Mouse (Mus musculus) small intestine, adult 2 months (tissue): ENCODE results near the gene Rph3al. TPM values are rescaled to one million over a fixed set of nuclear protein-coding genes. Genes with fewer than 3 reads are reported as not detected.

ENCODE experiments used
- H3K27ac ChIP-seq: fragments of 200-500 bp; 2 replicates; pipeline ENCODE4 v1.5.1; 2012; ENCODE audit warnings: low read depth, low read length, control low read depth, inconsistent platforms; ENCODE audit not compliant: insufficient read depth
- H3K27me3 ChIP-seq: fragments of 200-500 bp; 2 replicates; pipeline ENCODE4 v1.6.1; 2012; ENCODE audit warnings: mild to moderate bottlenecking, moderate library complexity, low read length, inconsistent platforms; ENCODE audit not compliant: control insufficient read depth, insufficient read depth
- H3K36me3 ChIP-seq: fragments of 200-500 bp; 2 replicates; pipeline ENCODE4 v1.6.1; 2012; ENCODE audit warnings: mild to moderate bottlenecking, low read length, control low read depth, inconsistent platforms; ENCODE audit not compliant: control insufficient read depth, insufficient read depth
- H3K4me1 ChIP-seq: fragments of 200-500 bp; 2 replicates; pipeline ENCODE4 v1.6.1; 2012; ENCODE audit warnings: low read length, inconsistent platforms, mixed read lengths; ENCODE audit not compliant: control insufficient read depth, insufficient read depth, insufficient read length
- H3K4me3 ChIP-seq: fragments of 200-500 bp; 2 replicates; pipeline ENCODE4 v1.5.1; 2012; ENCODE audit warnings: low read depth, mild to moderate bottlenecking, control low read depth, inconsistent platforms, low read length, moderate library complexity
- CTCF ChIP-seq: fragments of 200-500 bp; IDR thresholded peaks from 2 replicates; pipeline ENCODE4 v1.5.1; 2012; ENCODE audit warnings: low read depth, mild to moderate bottlenecking, control low read depth, inconsistent platforms, low read length, moderate library complexity, mixed read lengths; ENCODE audit not compliant: insufficient replicate concordance, insufficient read length; ENCODE audit errors: extremely low read depth
- POLR2A ChIP-seq: fragments of 200-500 bp; IDR thresholded peaks from 2 replicates; pipeline ENCODE4 v1.6.1; 2012; ENCODE audit warnings: low read depth, mild to moderate bottlenecking, control low read depth, inconsistent platforms, low read length, moderate library complexity
- WGBS: fragments of 180-500 bp; shearing (Covaris S2); methylation state at CpG from one replicate; pipeline ENCODE4 v1.1.7; 2018; 5-methylcytosine and 5-hydroxymethylcytosine counted together
- polyA plus RNA-seq: library from polyadenylated mRNA; depleted of rRNA; stranded (reverse); fragments of >200 nt; gene quantifications from 2 replicates; pipeline ENCODE4 v1.2.3, GENCODE M21; 2012

The Rph3al gene
- polyA plus RNA-seq, 1 experiment, result 12.6 TPM

DNA sequence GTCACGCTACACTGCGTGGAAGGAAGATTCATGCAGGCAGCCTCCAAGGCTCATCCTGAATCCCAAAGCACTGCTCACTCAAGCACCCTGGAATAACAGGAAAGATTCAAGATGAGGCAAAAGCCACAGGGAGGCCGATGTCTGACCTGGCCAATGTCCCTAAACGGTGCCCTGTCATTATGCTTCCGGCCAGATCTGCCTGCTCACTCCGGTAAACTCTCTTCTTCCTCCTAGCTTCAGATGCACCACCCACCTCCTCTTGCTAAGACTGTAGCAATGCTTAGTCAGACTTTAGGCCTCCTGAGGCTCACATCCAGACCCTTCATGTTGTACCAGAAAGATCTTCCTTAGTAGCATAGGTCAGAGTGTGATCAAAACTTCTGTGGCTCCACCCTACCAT is 19.1 kb downstream of the Rph3al start:
- TF ChIP-seq CTCF (no peak), POLR2A (no peak)
- 49% methylated on average over 6 of the region's 6 CpGs for WGBS
- no peaks in the 10 kb centered on the region for H3K27me3 ChIP-seq

DNA sequence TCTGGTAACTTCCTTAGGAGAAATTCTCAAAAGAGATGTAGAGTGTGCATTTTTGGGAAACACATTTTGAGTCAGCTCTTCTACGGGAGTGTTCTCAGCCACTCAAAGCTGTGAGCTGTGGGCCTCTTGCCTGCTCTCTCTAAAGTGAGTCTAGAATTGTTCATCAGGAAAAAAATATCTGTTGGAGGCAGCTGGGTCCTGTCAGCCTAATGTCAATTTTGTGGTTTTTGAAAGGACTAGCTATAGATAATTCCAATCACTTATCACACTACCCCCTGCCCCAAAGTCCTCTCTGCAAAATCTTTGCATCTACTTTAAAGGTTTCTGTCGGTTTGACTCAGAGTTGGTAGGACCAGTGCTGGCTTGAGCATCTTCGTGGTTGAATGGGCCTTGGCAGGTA is 20.9 kb downstream of the Rph3al start:
- Histone ChIP-seq H3K36me3 (0 out of 2 replicates have a peak, but pooled peaks cover 2% of the 10 kb centered on the region), H3K4me3 (no peak overlapping the region), H3K27me3 (no peaks in the 10 kb centered on the region), H3K27ac (no peak overlapping the region), H3K4me1 (peaks cover 6% of the 10 kb centered on the region)
- TF ChIP-seq POLR2A, result no peak
- no peak for TF ChIP-seq CTCF
- 87% methylated on average over 3 of the region's 3 CpGs for WGBS

More for the DNA sequence above, 19.1 kb downstream of the Rph3al start:
- peaks cover 10% of the 10 kb centered on the region; the same call in 1 of the 2 replicates for H3K4me1 ChIP-seq
- no peak overlapping the region for H3K4me3 ChIP-seq
- 0 out of 2 replicates have a peak, but pooled peaks cover 2% of the 10 kb centered on the region for H3K36me3 ChIP-seq
- H3K27ac ChIP-seq, result no peak overlapping the region

DNA sequence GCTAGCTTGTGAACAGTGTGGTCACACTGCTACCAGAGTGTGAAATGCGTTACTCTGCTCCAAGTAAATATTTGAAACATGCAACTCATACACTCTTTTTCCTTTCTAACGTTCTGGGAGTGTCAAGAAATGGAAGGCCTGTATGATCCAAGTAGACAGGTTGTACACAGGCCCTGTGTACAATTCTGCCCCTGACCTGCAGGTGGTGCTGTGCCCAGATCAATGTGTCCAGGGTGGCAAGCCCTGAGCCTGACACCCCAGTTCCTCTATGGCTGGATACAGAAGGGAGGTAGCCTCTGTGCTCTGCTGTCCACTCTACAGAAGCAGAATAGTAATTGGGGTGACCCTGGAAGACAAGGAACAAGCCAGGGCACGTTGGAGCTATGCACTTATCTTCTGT is 24.3 kb downstream of the Rph3al start:
- TF ChIP-seq CTCF (peak; percentile 73; the same call in 1 of the 2 replicates), POLR2A (no peak)
- H3K27me3 ChIP-seq, result no peaks in the 10 kb centered on the region
- no peak overlapping the region for H3K27ac ChIP-seq
- 27% methylated on average over 3 of the region's 3 CpGs for WGBS
- peaks cover 2% of the 10 kb centered on the region; the same call in 1 of the 2 replicates for H3K36me3 ChIP-seq
- peaks cover 5% of the 10 kb centered on the region for H3K4me1 ChIP-seq
- H3K4me3 ChIP-seq, result no peak overlapping the region

DNA sequence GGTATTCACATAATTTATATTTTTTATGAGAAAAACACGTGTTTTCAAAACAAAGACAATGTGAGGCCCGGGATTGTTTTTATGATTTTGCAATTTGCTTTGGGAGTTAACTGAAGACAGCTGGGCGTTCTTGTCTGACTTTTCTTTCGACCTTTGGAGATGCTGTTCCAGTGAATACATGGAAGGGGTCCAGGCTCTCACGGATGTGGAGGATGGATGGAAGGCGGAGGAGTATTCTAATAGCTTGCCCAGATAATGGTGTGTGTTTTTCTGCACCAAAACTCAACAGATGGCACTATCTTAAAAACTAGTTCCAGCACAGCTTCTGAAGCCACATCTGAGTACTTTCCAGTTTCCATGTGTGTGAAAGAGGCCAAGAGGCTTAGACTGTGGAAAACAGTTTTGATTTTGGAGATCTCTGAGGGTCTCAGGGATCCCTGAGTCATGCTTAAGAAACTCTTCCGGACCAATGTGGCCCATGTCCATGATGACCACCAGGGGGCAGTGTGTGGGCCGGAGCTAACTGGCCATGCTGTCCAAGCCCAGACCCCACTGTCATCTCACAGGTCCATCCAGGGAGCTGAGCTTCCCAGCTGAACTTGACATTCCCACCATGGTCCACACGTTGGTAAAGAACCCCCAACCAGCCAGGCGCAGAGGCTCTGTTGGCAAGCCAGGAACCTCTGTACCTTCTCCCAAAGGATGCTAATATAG is 25.1 kb downstream of the Rph3al start:
- TF ChIP-seq POLR2A, result peak; percentile 22; the same call in 1 of the 2 replicates
- peak; percentile 79; the same call in 1 of the 2 replicates for TF ChIP-seq CTCF
- WGBS, result 50% methylated on average over 10 of the region's 10 CpGs
- Histone ChIP-seq H3K4me3 (no peak overlapping the region), H3K36me3 (peaks cover 4% of the 10 kb centered on the region), H3K27me3 (no peaks in the 10 kb centered on the region), H3K27ac (no peak overlapping the region), H3K4me1 (peaks cover 3% of the 10 kb centered on the region)

DNA sequence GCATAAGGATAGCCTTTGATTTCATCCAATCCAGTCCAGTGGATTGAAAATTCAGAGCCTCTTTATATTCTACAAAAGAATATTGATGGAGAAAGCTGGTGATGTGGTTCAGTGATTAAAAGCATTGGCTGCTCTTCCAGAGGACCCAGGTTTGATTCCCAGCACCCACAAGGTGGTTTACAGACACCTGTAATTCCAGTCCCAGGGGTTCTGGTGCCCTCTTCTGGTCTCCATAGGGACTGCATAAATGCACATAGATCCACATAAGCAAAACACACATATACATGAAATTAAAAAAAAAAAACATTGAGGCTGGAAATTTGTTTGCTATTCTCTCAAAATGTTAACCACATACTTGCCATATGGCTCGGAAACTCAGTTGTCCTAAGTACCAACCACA is 26.3 kb downstream of the Rph3al start:
- Histone ChIP-seq H3K27me3 (no peaks in the 10 kb centered on the region), H3K4me1 (peaks cover 3% of the 10 kb centered on the region), H3K27ac (no peak overlapping the region), H3K4me3 (no peak overlapping the region), H3K36me3 (peaks cover 3% of the 10 kb centered on the region)
- TF ChIP-seq CTCF (peak; percentile 15; the same call in 1 of the 2 replicates), POLR2A (no peak)
- 90% methylated on average over 1 of the region's 1 CpGs for WGBS

DNA sequence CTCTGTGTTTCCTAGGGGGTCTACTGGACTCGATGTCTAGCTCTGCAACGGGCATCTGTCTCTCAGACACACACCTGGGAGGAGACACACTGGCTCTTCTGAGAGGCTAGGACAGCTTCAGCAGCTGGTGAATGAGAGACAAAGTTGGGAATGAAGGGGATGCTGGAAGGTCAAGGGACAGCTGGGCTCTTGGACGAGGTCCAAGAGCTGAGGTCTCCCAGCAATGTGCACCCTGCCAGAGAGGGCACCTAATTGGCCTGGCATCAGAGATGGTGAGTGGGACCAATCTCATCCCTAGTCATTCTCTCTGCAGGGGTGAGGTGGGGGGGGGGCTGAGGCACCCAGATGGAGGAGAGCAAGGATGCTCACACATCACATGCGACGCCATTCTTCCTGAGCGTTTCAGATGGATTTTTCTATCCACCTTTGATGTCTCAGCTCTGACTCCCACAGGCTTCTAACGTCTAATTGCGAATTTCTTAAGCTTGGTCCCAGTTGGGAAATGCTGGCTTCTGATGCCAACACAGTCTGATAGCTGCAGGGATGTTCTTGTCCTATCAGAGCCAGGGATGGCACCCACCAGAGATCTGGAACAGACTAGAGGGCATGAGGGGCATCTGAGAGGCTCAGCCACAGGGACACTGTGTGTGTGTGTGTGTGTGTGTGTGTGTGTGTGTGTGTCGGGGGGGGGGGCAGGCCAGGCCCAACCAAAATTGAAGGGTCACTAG is 28.4 kb downstream of the Rph3al start:
- Histone ChIP-seq H3K27me3 (no peaks in the 10 kb centered on the region), H3K4me1 (peaks cover 3% of the 10 kb centered on the region), H3K4me3 (no peak overlapping the region), H3K36me3 (peaks cover 12% of the 10 kb centered on the region), H3K27ac (no peak overlapping the region)
- no peak for TF ChIP-seq POLR2A
- TF ChIP-seq CTCF, result no peak
- 89% methylated on average over 9 of the region's 9 CpGs for WGBS

DNA sequence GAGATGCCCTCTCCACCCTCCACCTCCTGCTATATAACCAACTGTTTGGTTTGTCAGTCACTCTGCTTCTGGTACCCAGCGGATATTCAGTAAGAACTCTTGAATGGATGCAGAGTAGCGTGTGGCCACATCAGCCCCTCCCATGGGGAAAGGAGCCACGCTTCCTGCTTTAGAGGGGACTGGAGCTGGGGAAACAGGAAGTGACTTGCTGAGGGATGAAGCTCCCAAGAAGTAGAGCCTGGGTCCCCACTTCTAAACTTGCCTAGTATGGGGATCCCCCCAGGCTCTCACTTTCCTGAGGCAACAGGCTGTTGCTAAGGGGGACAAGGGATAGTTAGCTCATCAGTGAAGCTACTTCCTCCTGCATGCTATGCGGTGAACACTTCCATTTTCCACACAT is 30.8 kb downstream of the Rph3al start:
- 84% methylated on average over 4 of the region's 4 CpGs for WGBS
- TF ChIP-seq POLR2A, result no peak
- TF ChIP-seq CTCF, result no peak

More for the DNA sequence above, 30.8 kb downstream of the Rph3al start:
- Histone ChIP-seq H3K27ac (no peak overlapping the region), H3K36me3 (peaks cover 12% of the 10 kb centered on the region), H3K27me3 (no peaks in the 10 kb centered on the region), H3K4me1 (peaks cover 3% of the 10 kb centered on the region; the same call in 1 of the 2 replicates), H3K4me3 (no peak overlapping the region)
